In genomic region chr14:78848477-78848876, GRCm38 (mm10) we compare ENCODE assay signal across 8 mouse cellular contexts. TPM values are rescaled to one million over a fixed set of nuclear protein-coding genes. Genes with fewer than 3 reads are reported as not detected.
DNase-seq lines count a peak whose midpoint lies in the region; ATAC-seq and TF ChIP-seq lines count a peak whose summit lies in the region.

No protein-coding gene starts in this region.

- WGBS in liver, adult 2 months, result 2% methylated on average over 3 of the region's 3 CpGs
- 5% methylated on average over 3 of the region's 3 CpGs for WGBS in embryonic facial prominence, embryonic 15.5 days
- 4% methylated on average over 3 of the region's 3 CpGs for WGBS in neural tube, embryonic 14.5 days

- H3K27ac ChIP-seq in liver, adult 2 months (replicated peaks; ENCODE audit: insufficient read depth, low read depth, low read length), result peak overlapping the region; percentile 60; the same call in 1 of the 2 replicates
- peak overlapping the region; percentile 87 for H3K27ac ChIP-seq in embryonic facial prominence, embryonic 15.5 days (replicated peaks)
- peak overlapping the region; percentile 80 for H3K27ac ChIP-seq in neural tube, embryonic 14.5 days (ENCODE audit: low read depth, low read length)

- H3K79me2 ChIP-seq in liver, adult 2 months (ENCODE audit: control insufficient read depth, insufficient read depth, low read length), result no peaks in the 10 kb centered on the region; the same call in 1 of the 2 replicates

- ATAC-seq in embryonic facial prominence, embryonic 15.5 days (ENCODE audit: insufficient number of reproducible peaks, low FRiP score, low TSS enrichment, low read depth), result no peak
- no peak for ATAC-seq in neural tube, embryonic 14.5 days (ENCODE audit: low read depth)

- no peak for TF ChIP-seq CTCF in liver, adult 2 months (IDR thresholded peaks at IDR 0.05; ENCODE audit: low read depth, low read length)

- no peaks in the 10 kb centered on the region for H3K27me3 ChIP-seq in liver, adult 2 months (ENCODE audit: control insufficient read depth, insufficient read depth, low read length)
- H3K27me3 ChIP-seq in embryonic facial prominence, embryonic 15.5 days, result no peaks in the 10 kb centered on the region
- no peaks in the 10 kb centered on the region for H3K27me3 ChIP-seq in neural tube, embryonic 14.5 days (ENCODE audit: control insufficient read depth, insufficient read depth, low read length)

- H3K9me3 ChIP-seq in embryonic facial prominence, embryonic 15.5 days (replicated peaks), result no peaks in the 10 kb centered on the region
- no peaks in the 10 kb centered on the region for H3K9me3 ChIP-seq in neural tube, embryonic 14.5 days (ENCODE audit: control insufficient read depth, low read length)

- no peak for TF ChIP-seq POLR2A in liver, adult 2 months (IDR thresholded peaks at IDR 0.05; ENCODE audit: extremely low read depth, insufficient read depth, low read length)

- H3K4me1 ChIP-seq in liver, adult 2 months (ENCODE audit: control insufficient read depth, insufficient read depth, low read length), result peaks cover 16% of the 10 kb centered on the region
- H3K4me1 ChIP-seq in embryonic facial prominence, embryonic 15.5 days, result peaks cover 13% of the 10 kb centered on the region
- peaks cover 10% of the 10 kb centered on the region; the same call in 1 of the 2 replicates for H3K4me1 ChIP-seq in neural tube, embryonic 14.5 days (ENCODE audit: control insufficient read depth, insufficient read depth, low read length)

- H3K4me3 ChIP-seq in liver, adult 2 months (ENCODE audit: insufficient read depth, low read depth, low read length), result peak overlapping the region; percentile 99
- peak overlapping the region; percentile 85 for H3K4me3 ChIP-seq in embryonic facial prominence, embryonic 15.5 days (replicated peaks)
- peak overlapping the region; percentile 92 for H3K4me3 ChIP-seq in neural tube, embryonic 14.5 days (ENCODE audit: low read depth, low read length)

- no peaks in the 10 kb centered on the region for H3K36me3 ChIP-seq in liver, adult 2 months (ENCODE audit: control insufficient read depth, insufficient read depth, low read length)
- H3K36me3 ChIP-seq in embryonic facial prominence, embryonic 15.5 days, result no peaks in the 10 kb centered on the region
- H3K36me3 ChIP-seq in neural tube, embryonic 14.5 days (ENCODE audit: control insufficient read depth, insufficient read depth, low read length), result no peaks in the 10 kb centered on the region

- DNase-seq in liver, adult 2 months (ENCODE audit: extremely low read depth, low read depth, low spot score), result no peak
- no peak for DNase-seq in liver
- peak; percentile 44 for DNase-seq in kidney, postnatal 14 days
- DNase-seq in ovary, adult 18-20 months (ENCODE audit: low spot score), result no peak
- no peak for DNase-seq in right cerebral cortex, adult 18-20 months
- no peak for DNase-seq in layer of hippocampus, adult 11-12 months (ENCODE audit: low spot score)

- H3K4me2 ChIP-seq in embryonic facial prominence, embryonic 15.5 days (replicated peaks), result peak overlapping the region; percentile 83
- peak overlapping the region; percentile 76 for H3K4me2 ChIP-seq in neural tube, embryonic 14.5 days (ENCODE audit: low read depth, low read length)

- peak overlapping the region; percentile 6; the same call in 1 of the 2 replicates for H3K9ac ChIP-seq in liver, adult 2 months (ENCODE audit: low read depth, low read length)
- H3K9ac ChIP-seq in embryonic facial prominence, embryonic 15.5 days, result peak overlapping the region; percentile 86; the same call in 1 of the 2 replicates
- peak overlapping the region; percentile 93 for H3K9ac ChIP-seq in neural tube, embryonic 14.5 days (replicated peaks; ENCODE audit: low read depth, low read length)

RNA-seq across cellular contexts. Expression of gene Vwa8, which starts 0.4 kb away (rescaled TPM):
- total RNA-seq in liver, adult 2 months (2014; rRNA removed), result 88.7 and 106 TPM in 2 replicates
- polyA plus RNA-seq in liver, adult 2 months (2012; rRNA removed), result 44.0 and 48.9 TPM in 2 replicates
- polyA plus RNA-seq in embryonic facial prominence, embryonic 15.5 days (2015; fragmentation: Nextera tagmentation; extraction: Ambion mirVana), result 10.4 and 10.8 TPM in 2 replicates
- polyA plus RNA-seq in neural tube, embryonic 14.5 days (2014; fragmentation: Nextera tagmentation; extraction: Ambion mirVana), result 8.7 and 10.9 TPM in 2 replicates

Comparison
In these comparisons a context has a peak if more than half of its experiments do, and no peak if none do; other contexts are left out.
1. H3K9ac ChIP-seq: peak in every context shown above with its lines; median percentile 93 in neural tube, embryonic 14.5 days; 86 in embryonic facial prominence, embryonic 15.5 days; 6 in liver, adult 2 months.